Mouse (Mus musculus) embryonic facial prominence, embryonic 15.5 days (tissue): ENCODE results near the gene Sin3b. TPM values are rescaled to one million over a fixed set of nuclear protein-coding genes. Genes with fewer than 3 reads are reported as not detected.

Experiments
- ATAC-seq: fragments of 200-750 bp; cut with Nextera tagmentation; 2 replicates; pipeline ENCODE4 v1.8.0; 2017; ENCODE audit warnings: low read depth, moderate TSS enrichment; ENCODE audit not compliant: insufficient number of reproducible peaks, low FRiP score, low TSS enrichment
- H3K27ac ChIP-seq: fragments of 300-500 bp; sonication (generic); replicated peaks from 2 replicates; pipeline ENCODE4 v1.5.1; 2015; ENCODE audit warnings: mild to moderate bottlenecking, inconsistent platforms
- H3K27me3 ChIP-seq: fragments of 300-500 bp; sonication (generic); 2 replicates; pipeline ENCODE4 v1.6.1; 2015; ENCODE audit warnings: inconsistent platforms
- H3K36me3 ChIP-seq: fragments of 300-500 bp; sonication (generic); 2 replicates; pipeline ENCODE4 v1.6.1; 2015; ENCODE audit warnings: mild to moderate bottlenecking, inconsistent platforms
- H3K4me1 ChIP-seq: fragments of 300-500 bp; sonication (generic); 2 replicates; pipeline ENCODE4 v1.6.1; 2015; ENCODE audit warnings: inconsistent platforms
- H3K4me2 ChIP-seq: fragments of 300-500 bp; sonication (generic); replicated peaks from 2 replicates; pipeline ENCODE4 v1.6.1; 2015; ENCODE audit warnings: mild to moderate bottlenecking, inconsistent platforms
- H3K4me3 ChIP-seq: fragments of 300-500 bp; sonication (generic); replicated peaks from 2 replicates; pipeline ENCODE4 v1.5.1; 2015; ENCODE audit warnings: mild to moderate bottlenecking, inconsistent platforms
- H3K9ac ChIP-seq: fragments of 300-500 bp; sonication (generic); 2 replicates; pipeline ENCODE4 v1.6.1; 2015; ENCODE audit warnings: inconsistent platforms
- H3K9me3 ChIP-seq: fragments of 300-500 bp; sonication (generic); replicated peaks from 2 replicates; pipeline ENCODE4 v1.6.1; 2016; ENCODE audit warnings: inconsistent platforms
- WGBS: fragments of 180-500 bp; shearing (Covaris S2); methylation state at CpG from one replicate; pipeline ENCODE4 v1.1.7; 2015; 5-methylcytosine and 5-hydroxymethylcytosine counted together
- polyA plus RNA-seq: library from polyadenylated mRNA; unstranded; fragments of >200 nt; fragmentation: Nextera tagmentation; extraction: Ambion mirVana; gene quantifications from 2 replicates; pipeline ENCODE4 v1.2.1, GENCODE M21; 2015

Gene Sin3b
- polyA plus RNA-seq, 1 experiment from 2014 or later = 172 TPM

DNA sequence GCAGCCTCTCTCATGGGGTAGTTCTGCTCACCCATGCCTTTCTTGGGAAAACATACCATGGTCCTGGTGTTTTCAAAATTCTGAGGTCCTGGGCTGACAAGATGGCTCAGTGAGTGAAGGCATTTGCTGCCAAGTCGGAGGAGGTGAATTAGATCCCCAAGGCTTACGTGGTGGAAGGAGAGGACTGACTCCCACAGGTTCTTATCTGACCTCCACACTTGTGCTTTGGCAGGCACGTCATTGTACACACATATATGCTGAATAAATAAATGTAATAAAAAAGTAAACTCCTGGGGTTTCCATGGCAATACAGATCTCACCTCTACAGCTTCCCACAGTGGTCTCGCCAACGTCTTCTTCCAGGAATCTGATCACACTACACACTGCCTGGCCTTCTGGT is 6.5 kb upstream of the Sin3b start:
- 83% methylated on average over 5 of the region's 5 CpGs for WGBS
- no peak for ATAC-seq
- Histone ChIP-seq H3K4me1 (no peaks in the 10 kb centered on the region), H3K4me2 (no peak overlapping the region), H3K27ac (no peak overlapping the region), H3K36me3 (no peaks in the 10 kb centered on the region), H3K9ac (no peak overlapping the region), H3K9me3 (no peaks in the 10 kb centered on the region), H3K27me3 (no peaks in the 10 kb centered on the region), H3K4me3 (no peak overlapping the region)

- Histone ChIP-seq H3K27me3 (no peaks in the 10 kb centered on the region), H3K36me3 (peaks cover 7% of the 10 kb centered on the region), H3K4me1 (peaks cover 11% of the 10 kb centered on the region), H3K9ac (no peak overlapping the region), H3K4me2 (no peak overlapping the region), H3K27ac (no peak overlapping the region), H3K4me3 (no peak overlapping the region), H3K9me3 (no peaks in the 10 kb centered on the region)
- no peak for ATAC-seq
- WGBS = 21% methylated on average over 1 of the region's 1 CpGs
These were observed 2.5 kb upstream of the Sin3b start for GRCm38 (mm10) chr8:72720541-72720940.

GRCm38 (mm10) chr8:72723651-72724001 is 541 bp downstream of the Sin3b start:
- 0 out of 2 replicates have a peak overlapping the region, but pooled peaks have one; percentile 19 for H3K27ac ChIP-seq
- no peaks in the 10 kb centered on the region for H3K9me3 ChIP-seq
- under 1% methylated on average over 30 of the region's 30 CpGs for WGBS
- peak overlapping the region; percentile 73 for H3K9ac ChIP-seq
- H3K36me3 ChIP-seq = peaks cover 38% of the 10 kb centered on the region
- H3K27me3 ChIP-seq = no peaks in the 10 kb centered on the region
- H3K4me1 ChIP-seq = peaks cover 11% of the 10 kb centered on the region
- ATAC-seq = no peak
- H3K4me2 ChIP-seq = peak overlapping the region; percentile 95
- H3K4me3 ChIP-seq = peak overlapping the region; percentile 72

DNA sequence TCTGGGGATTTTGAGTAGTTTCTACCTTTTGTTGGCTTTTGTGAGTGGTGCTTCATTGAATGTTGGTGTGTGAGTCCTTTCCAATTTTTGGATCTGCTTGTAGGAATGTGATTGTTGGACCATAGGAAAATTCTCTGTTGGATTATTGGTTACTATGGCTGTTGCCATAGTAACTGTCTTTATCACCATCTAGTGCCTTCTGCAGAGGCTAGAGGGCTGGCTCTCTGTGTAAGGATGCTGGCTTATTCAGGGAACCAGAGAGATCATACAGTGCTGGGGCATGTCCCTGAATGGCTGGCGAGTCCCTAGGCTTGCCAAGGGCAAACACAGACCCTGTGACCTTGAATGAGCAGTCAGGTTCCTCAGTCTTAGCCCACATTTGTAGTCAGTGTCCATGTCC is 5.6 kb downstream of the Sin3b start:
- no peaks in the 10 kb centered on the region for H3K9me3 ChIP-seq
- no peak overlapping the region for H3K4me3 ChIP-seq
- no peak overlapping the region for H3K27ac ChIP-seq
- WGBS = 83% methylated on average over 1 of the region's 1 CpGs
- peaks cover 11% of the 10 kb centered on the region for H3K4me1 ChIP-seq
- no peak for ATAC-seq
- H3K9ac ChIP-seq = no peak overlapping the region
- H3K4me2 ChIP-seq = no peak overlapping the region
- H3K36me3 ChIP-seq = peaks cover 86% of the 10 kb centered on the region
- no peaks in the 10 kb centered on the region for H3K27me3 ChIP-seq

- Histone ChIP-seq H3K4me2 (no peak overlapping the region), H3K4me3 (no peak overlapping the region), H3K27me3 (no peaks in the 10 kb centered on the region), H3K36me3 (peaks cover 97% of the 10 kb centered on the region), H3K9me3 (no peaks in the 10 kb centered on the region), H3K9ac (no peak overlapping the region), H3K4me1 (no peaks in the 10 kb centered on the region), H3K27ac (no peak overlapping the region)
- 76% methylated on average over 5 of the region's 5 CpGs for WGBS
- ATAC-seq = no peak
These were observed 11.9 kb downstream of the Sin3b start for GRCm38 (mm10) chr8:72735001-72735400.

DNA sequence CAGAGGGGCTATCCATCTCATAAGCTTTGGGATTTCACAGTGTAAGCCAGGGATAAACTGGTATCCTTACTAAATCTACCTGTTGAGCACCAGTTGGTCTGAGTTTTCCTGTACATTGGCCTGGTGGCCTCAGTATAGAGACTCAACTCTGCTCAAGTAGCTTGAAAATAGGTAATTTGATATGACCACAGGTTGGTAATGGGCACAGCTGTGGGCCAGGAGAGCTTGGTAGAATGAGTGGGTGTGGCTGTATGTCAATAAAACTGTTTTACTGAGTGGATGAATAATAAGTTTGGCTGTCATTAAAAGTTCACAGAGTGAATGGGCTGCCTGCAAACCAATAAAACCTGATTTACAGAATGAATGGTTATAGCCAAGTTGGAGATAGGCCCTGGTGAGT is 13.8 kb downstream of the Sin3b start:
- H3K4me1 ChIP-seq = no peaks in the 10 kb centered on the region

DNA sequence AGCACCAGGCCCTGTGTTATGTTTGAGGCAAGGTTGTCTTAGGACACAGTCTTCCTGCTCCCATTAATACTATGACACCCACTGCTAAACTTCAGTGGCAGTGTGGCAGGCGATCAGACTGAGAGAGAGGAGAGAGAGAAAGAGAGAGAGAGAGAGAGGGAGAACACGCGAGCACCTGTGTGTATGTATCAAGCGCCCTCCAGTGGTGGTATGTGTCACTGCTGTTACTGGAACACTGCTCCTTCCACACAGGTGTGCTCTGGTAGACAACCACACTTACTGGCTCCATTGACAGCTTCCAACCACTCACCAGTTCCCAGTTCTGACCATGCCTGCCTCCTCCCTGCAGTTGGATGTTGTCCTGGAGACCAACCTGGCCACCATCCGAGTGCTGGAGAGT is 23.0 kb downstream of the Sin3b start:
- H3K9ac ChIP-seq = no peak overlapping the region
- H3K4me1 ChIP-seq = no peaks in the 10 kb centered on the region
- ATAC-seq = no peak
- 39% methylated on average over 5 of the region's 5 CpGs for WGBS
- no peaks in the 10 kb centered on the region for H3K9me3 ChIP-seq
- H3K36me3 ChIP-seq = peaks cover 100% of the 10 kb centered on the region
- H3K4me2 ChIP-seq = no peak overlapping the region
- no peak overlapping the region for H3K27ac ChIP-seq
- H3K4me3 ChIP-seq = no peak overlapping the region
- H3K27me3 ChIP-seq = no peaks in the 10 kb centered on the region

More for the DNA sequence above, 13.8 kb downstream of the Sin3b start:
- peaks cover 94% of the 10 kb centered on the region for H3K36me3 ChIP-seq
- no peak overlapping the region for H3K4me2 ChIP-seq
- no peaks in the 10 kb centered on the region for H3K27me3 ChIP-seq
- no peaks in the 10 kb centered on the region for H3K9me3 ChIP-seq
- H3K9ac ChIP-seq = no peak overlapping the region
- no peak for ATAC-seq
- no peak overlapping the region for H3K27ac ChIP-seq
- H3K4me3 ChIP-seq = no peak overlapping the region

DNA sequence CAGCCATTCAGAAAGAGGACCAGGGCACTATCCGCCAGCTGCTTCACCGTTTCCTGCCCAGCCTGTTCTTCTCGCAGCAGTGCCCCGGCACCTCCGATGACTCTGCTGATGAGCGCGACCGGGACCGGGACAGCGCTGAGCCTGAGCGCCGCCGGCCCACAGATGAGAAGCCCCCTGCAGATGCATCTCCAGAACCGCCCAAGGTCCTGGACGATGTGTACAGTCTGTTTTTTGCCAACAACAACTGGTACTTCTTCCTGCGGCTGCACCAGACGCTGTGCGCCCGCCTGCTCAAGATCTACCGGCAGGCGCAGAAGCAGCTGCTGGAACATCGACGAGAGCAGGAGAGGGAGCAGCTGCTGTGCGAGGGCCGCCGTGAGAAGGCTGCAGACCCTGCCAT is 26.8 kb downstream of the Sin3b start:
- Histone ChIP-seq H3K36me3 (peaks cover 97% of the 10 kb centered on the region), H3K4me2 (no peak overlapping the region), H3K4me1 (no peaks in the 10 kb centered on the region), H3K27me3 (no peaks in the 10 kb centered on the region), H3K4me3 (no peak overlapping the region), H3K9me3 (no peaks in the 10 kb centered on the region), H3K27ac (no peak overlapping the region), H3K9ac (no peak overlapping the region)
- ATAC-seq = no peak
- 92% methylated on average over 26 of the region's 26 CpGs for WGBS

DNA sequence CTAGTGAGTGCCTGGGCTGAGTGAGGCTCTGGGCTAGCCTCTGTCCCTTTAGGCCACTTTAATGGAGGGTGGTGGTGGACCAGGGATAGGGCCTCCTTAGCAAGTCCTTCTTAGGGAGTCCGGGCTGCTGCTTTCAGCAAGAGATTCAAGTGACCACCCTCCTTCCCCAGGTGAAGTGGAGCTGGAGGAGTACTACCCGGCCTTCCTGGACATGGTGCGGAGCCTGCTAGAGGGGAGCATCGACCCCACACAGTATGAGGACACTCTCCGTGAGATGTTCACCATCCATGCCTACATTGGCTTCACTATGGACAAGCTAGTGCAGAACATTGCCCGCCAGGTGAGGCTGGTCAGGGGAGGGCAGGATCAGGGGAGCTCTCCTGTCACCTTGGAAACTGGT is 27.2 kb downstream of the Sin3b start:
- H3K36me3 ChIP-seq = peaks cover 94% of the 10 kb centered on the region
- H3K4me2 ChIP-seq = no peak overlapping the region
- no peaks in the 10 kb centered on the region for H3K27me3 ChIP-seq
- no peak overlapping the region for H3K9ac ChIP-seq
- no peak overlapping the region for H3K27ac ChIP-seq
- 0 out of 2 replicates have a peak, but pooled peaks have one; percentile 12 for ATAC-seq
- 94% methylated on average over 6 of the region's 6 CpGs for WGBS
- no peak overlapping the region for H3K4me3 ChIP-seq
- no peaks in the 10 kb centered on the region for H3K9me3 ChIP-seq
- no peaks in the 10 kb centered on the region for H3K4me1 ChIP-seq

DNA sequence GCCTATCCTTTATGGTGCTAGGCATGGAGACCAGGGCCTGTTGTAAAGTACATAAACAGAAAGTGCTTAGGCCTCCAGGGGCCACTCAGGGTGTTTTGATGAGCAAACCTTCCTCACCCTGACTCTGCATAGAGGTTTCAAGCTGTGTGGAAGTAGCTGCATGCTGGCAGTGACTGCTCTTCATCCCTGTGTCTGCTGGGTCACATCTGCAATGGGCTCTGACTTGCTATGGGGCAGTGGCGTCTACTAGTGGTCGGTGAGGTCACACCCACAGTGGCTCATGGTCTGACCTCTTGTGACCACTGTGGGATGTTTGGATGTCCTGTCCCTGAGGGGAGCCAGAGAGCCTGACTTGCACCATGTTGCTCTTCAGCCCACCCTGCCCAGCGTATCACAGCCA is 28.0 kb downstream of the Sin3b start:
- Histone ChIP-seq H3K9ac (no peak overlapping the region), H3K9me3 (no peaks in the 10 kb centered on the region), H3K4me2 (no peak overlapping the region), H3K4me3 (no peak overlapping the region), H3K27ac (no peak overlapping the region), H3K4me1 (no peaks in the 10 kb centered on the region), H3K36me3 (peaks cover 94% of the 10 kb centered on the region), H3K27me3 (no peaks in the 10 kb centered on the region)
- WGBS = 81% methylated on average over 3 of the region's 3 CpGs
- no peak for ATAC-seq

DNA sequence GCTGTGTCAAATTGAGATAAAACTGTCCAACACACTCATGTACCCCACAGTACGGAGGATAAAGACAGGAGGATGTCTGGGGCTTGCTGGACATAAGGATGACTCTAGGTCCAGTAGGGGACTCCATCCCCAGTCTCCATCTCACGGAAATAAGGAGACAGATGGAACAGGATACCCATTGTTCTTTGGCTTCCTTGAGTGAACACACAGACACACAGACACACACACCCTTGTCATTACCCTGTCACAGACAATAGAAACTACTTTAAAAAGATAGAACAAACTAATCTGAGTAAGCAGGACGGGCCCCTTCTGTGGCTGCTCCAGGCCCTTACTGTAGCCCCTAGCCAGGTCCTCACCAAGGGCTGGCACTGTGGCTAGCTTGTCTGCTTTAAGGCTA is 29.2 kb downstream of the Sin3b start:
- H3K9me3 ChIP-seq = no peaks in the 10 kb centered on the region
- H3K27ac ChIP-seq = no peak overlapping the region
- no peak overlapping the region for H3K4me2 ChIP-seq
- H3K36me3 ChIP-seq = peaks cover 94% of the 10 kb centered on the region
- no peaks in the 10 kb centered on the region for H3K4me1 ChIP-seq
- WGBS = 86% methylated on average over 3 of the region's 3 CpGs
- H3K27me3 ChIP-seq = no peaks in the 10 kb centered on the region
- ATAC-seq = no peak
- no peak overlapping the region for H3K9ac ChIP-seq
- H3K4me3 ChIP-seq = no peak overlapping the region

DNA sequence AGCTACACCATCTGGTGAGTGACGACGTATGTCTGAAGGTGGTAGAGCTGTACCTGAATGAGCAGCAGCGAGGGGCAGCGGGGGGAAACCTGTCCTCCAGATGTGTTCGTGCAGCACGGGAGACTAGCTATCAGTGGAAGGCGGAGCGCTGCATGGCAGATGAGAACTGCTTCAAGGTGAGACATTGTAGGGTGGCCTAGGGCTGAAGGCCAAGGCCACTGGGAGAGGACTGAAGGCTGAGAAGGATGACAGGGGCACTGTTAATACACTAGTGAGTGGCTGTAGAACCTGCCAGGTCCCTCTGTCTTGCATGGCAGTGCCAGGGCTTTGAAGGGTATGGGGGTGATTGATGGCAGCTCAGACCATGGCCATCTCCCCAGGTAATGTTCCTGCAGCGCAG is 30.1 kb downstream of the Sin3b start:
- H3K9me3 ChIP-seq = no peaks in the 10 kb centered on the region
- H3K27me3 ChIP-seq = no peaks in the 10 kb centered on the region
- no peaks in the 10 kb centered on the region for H3K4me1 ChIP-seq
- H3K27ac ChIP-seq = no peak overlapping the region
- peaks cover 94% of the 10 kb centered on the region for H3K36me3 ChIP-seq
- no peak for ATAC-seq
- H3K4me3 ChIP-seq = no peak overlapping the region
- H3K9ac ChIP-seq = no peak overlapping the region
- 93% methylated on average over 9 of the region's 9 CpGs for WGBS
- no peak overlapping the region for H3K4me2 ChIP-seq
